Mouse (Mus musculus) hindbrain, postnatal 0 days (tissue): ENCODE data around the gene Calcb. TPM values are rescaled to one million over a fixed set of nuclear protein-coding genes. Genes with fewer than 3 reads are reported as not detected.

Experiments used
- ATAC-seq: fragments of 200-750 bp; cut with Nextera tagmentation; 2 replicates; pipeline ENCODE4 v1.8.0; 2017; ENCODE audit warnings: mild to moderate bottlenecking, moderate TSS enrichment, moderate library complexity
- DNase-seq: peaks from one replicate; pipeline ENCODE4 v3.0.0-alpha.2; 2015; ENCODE audit warnings: low spot score
- H3K27ac ChIP-seq: fragments of 300-500 bp; sonication (generic); 2 replicates; pipeline ENCODE4 v1.5.1; 2014; ENCODE audit warnings: mild to moderate bottlenecking
- H3K27me3 ChIP-seq: fragments of 300-500 bp; sonication (generic); 2 replicates; pipeline ENCODE4 v1.6.1; 2014; ENCODE audit warnings: low read length, mixed read lengths; ENCODE audit not compliant: insufficient read depth
- H3K36me3 ChIP-seq: fragments of 300-500 bp; sonication (generic); 2 replicates; pipeline ENCODE4 v1.6.1; 2014; ENCODE audit warnings: low read length, mixed read lengths; ENCODE audit not compliant: insufficient read depth
- H3K4me1 ChIP-seq: fragments of 300-500 bp; sonication (generic); 2 replicates; pipeline ENCODE4 v1.6.1; 2014; ENCODE audit warnings: antibody characterized with exemption, low read length, mixed read lengths; ENCODE audit not compliant: insufficient read depth
- H3K4me2 ChIP-seq: fragments of 300-500 bp; sonication (generic); 2 replicates; pipeline ENCODE4 v1.6.1; 2014; ENCODE audit warnings: low read depth, mild to moderate bottlenecking, low read length, moderate library complexity, mixed read lengths
- H3K4me3 ChIP-seq: fragments of 300-500 bp; sonication (generic); 2 replicates; pipeline ENCODE4 v1.5.1; 2014; ENCODE audit warnings: low read length
- H3K9ac ChIP-seq: fragments of 300-500 bp; sonication (generic); replicated peaks from 2 replicates; pipeline ENCODE4 v1.6.1; 2014; ENCODE audit warnings: mild to moderate bottlenecking, low read length, moderate library complexity, mixed read lengths
- H3K9me3 ChIP-seq: fragments of 300-500 bp; sonication (generic); 2 replicates; pipeline ENCODE4 v1.6.1; 2016; ENCODE audit warnings: low read length, mixed read lengths
- CTCF ChIP-seq: IDR thresholded peaks from 2 replicates; pipeline ENCODE4 v1.5.1; 2016; ENCODE audit warnings: antibody characterized with exemption, control low read depth, low read depth
- WGBS: fragments of 180-500 bp; shearing (Covaris S2); extraction: QIAGEN DNeasy Blood & Tissue Kit; methylation state at CpG from one replicate; pipeline ENCODE4 v1.1.7; 2014; 5-methylcytosine and 5-hydroxymethylcytosine counted together
- polyA plus RNA-seq: library from polyadenylated mRNA; unstranded; fragments of >200 nt; fragmentation: Nextera tagmentation; extraction: Ambion mirVana; gene quantifications from 2 replicates; pipeline ENCODE4 v1.2.1, GENCODE M21; 2015
- total RNA-seq: library from RNA; depleted of rRNA; stranded (reverse); fragments of >200 nt; gene quantifications from 2 replicates; pipeline ENCODE4 v1.2.3, GENCODE M21; 2014; rRNA removed

The Calcb gene
- 8.1 and 11.5 TPM in 2 replicates for total RNA-seq
- 13.0 and 13.4 TPM in 2 replicates for polyA plus RNA-seq

GRCm38 (mm10) chr7:114718300-114718699 lies at the start of gene Calcb:
TSS of gene Calcb (plus strand) at chr7:114718643.
- Histone ChIP-seq H3K9ac (no peak within 1 kb of the TSS), H3K4me1 (peaks cover 12% of the 10 kb centered on the region; the same call in 1 of the 2 replicates), H3K27ac (no peak within 1 kb of the TSS), H3K4me2 (peak within 1 kb of the TSS; percentile 55), H3K4me3 (peak within 1 kb of the TSS; percentile 22), H3K27me3 (peaks cover 26% of the 10 kb centered on the region), H3K36me3 (no peaks in the 10 kb centered on the region), H3K9me3 (no peaks in the 10 kb centered on the region)
- no peak for ATAC-seq
- TF ChIP-seq CTCF = no peak
- 4% methylated on average over 11 of the region's 11 CpGs for WGBS
- no peak for DNase-seq

- no peak overlapping the region for H3K4me3 ChIP-seq
- no peak for ATAC-seq
- TF ChIP-seq CTCF = no peak
- H3K4me2 ChIP-seq = no peak overlapping the region
- no peaks in the 10 kb centered on the region for H3K36me3 ChIP-seq
- WGBS = 86% methylated on average over 1 of the region's 1 CpGs
- no peak for DNase-seq
- no peak overlapping the region for H3K9ac ChIP-seq
- no peaks in the 10 kb centered on the region for H3K9me3 ChIP-seq
- H3K27me3 ChIP-seq = no peaks in the 10 kb centered on the region
- no peaks in the 10 kb centered on the region for H3K4me1 ChIP-seq
- H3K27ac ChIP-seq = no peak overlapping the region
Observed at GRCm38 (mm10) chr7:114671405-114671804, 47.0 kb upstream of the Calcb start.

DNA sequence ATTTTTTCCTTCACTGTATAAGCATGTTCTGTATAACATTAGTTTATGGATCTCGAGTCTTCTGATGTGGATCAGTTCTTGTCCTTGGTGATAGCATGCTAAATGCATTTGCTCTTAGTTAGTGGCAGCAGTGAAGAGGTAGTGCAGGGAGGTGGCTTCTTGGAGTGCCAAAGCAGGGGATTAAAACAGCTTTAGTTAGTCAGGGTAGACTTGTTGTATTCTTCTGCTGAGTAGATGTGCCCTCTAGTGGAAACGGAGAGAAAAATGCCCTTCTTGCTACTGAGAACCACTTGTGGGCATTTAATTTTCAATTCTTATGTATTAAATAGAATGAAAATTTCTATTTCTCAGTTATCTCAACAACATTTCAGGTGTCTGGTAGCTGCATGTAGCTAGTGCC lies 45.7 kb upstream of the Calcb start:
- TF ChIP-seq CTCF = peak; percentile 70
- 26% methylated on average over 2 of the region's 2 CpGs for WGBS
- H3K27me3 ChIP-seq = no peaks in the 10 kb centered on the region
- DNase-seq (peak; percentile 55), ATAC-seq (no peak)
- H3K4me1 ChIP-seq = no peaks in the 10 kb centered on the region
- no peak overlapping the region for H3K9ac ChIP-seq
- H3K9me3 ChIP-seq = no peaks in the 10 kb centered on the region
- H3K4me2 ChIP-seq = no peak overlapping the region
- no peak overlapping the region for H3K4me3 ChIP-seq
- no peaks in the 10 kb centered on the region for H3K36me3 ChIP-seq
- no peak overlapping the region for H3K27ac ChIP-seq

GRCm38 (mm10) chr7:114692339-114692738 lies 26.1 kb upstream of the Calcb start:
- Histone ChIP-seq H3K27ac (no peak overlapping the region), H3K36me3 (no peaks in the 10 kb centered on the region), H3K9me3 (no peaks in the 10 kb centered on the region), H3K4me3 (no peak overlapping the region), H3K27me3 (no peaks in the 10 kb centered on the region), H3K4me1 (no peaks in the 10 kb centered on the region), H3K4me2 (no peak overlapping the region), H3K9ac (no peak overlapping the region)
- TF ChIP-seq CTCF = peak; percentile 32
- DNase-seq (no peak), ATAC-seq (no peak)

- Histone ChIP-seq H3K27ac (no peak overlapping the region), H3K4me3 (no peak overlapping the region), H3K9ac (no peak overlapping the region), H3K9me3 (no peaks in the 10 kb centered on the region), H3K4me1 (no peaks in the 10 kb centered on the region), H3K36me3 (no peaks in the 10 kb centered on the region), H3K27me3 (no peaks in the 10 kb centered on the region), H3K4me2 (no peak overlapping the region)
- no peak for DNase-seq
- no peak for TF ChIP-seq CTCF
- WGBS = 41% methylated on average over 2 of the region's 2 CpGs
- ATAC-seq = no peak
Observed at GRCm38 (mm10) chr7:114700871-114701270, 17.6 kb upstream of the Calcb start.

- no peak for ATAC-seq
Observed at GRCm38 (mm10) chr7:114706716-114707115, 11.7 kb upstream of the Calcb start.

GRCm38 (mm10) chr7:114707398-114707797 lies 11.0 kb upstream of the Calcb start:
- ATAC-seq (no peak), DNase-seq (no peak)
- no peak for TF ChIP-seq CTCF
- Histone ChIP-seq H3K4me2 (no peak overlapping the region), H3K9ac (no peak overlapping the region), H3K27me3 (no peaks in the 10 kb centered on the region), H3K36me3 (no peaks in the 10 kb centered on the region), H3K4me1 (no peaks in the 10 kb centered on the region), H3K27ac (no peak overlapping the region), H3K9me3 (no peaks in the 10 kb centered on the region), H3K4me3 (no peak overlapping the region)
- 85% methylated on average over 1 of the region's 1 CpGs for WGBS

More at GRCm38 (mm10) chr7:114706716-114707115, 11.7 kb upstream of the Calcb start:
- Histone ChIP-seq H3K27ac (no peak overlapping the region), H3K4me3 (no peak overlapping the region), H3K27me3 (no peaks in the 10 kb centered on the region), H3K9ac (no peak overlapping the region), H3K4me2 (no peak overlapping the region), H3K36me3 (no peaks in the 10 kb centered on the region), H3K4me1 (no peaks in the 10 kb centered on the region), H3K9me3 (no peaks in the 10 kb centered on the region)
- no peak for TF ChIP-seq CTCF
- no peak for DNase-seq
- WGBS = 66% methylated on average over 4 of the region's 4 CpGs
